Mouse (Mus musculus): ENCODE results near the gene Myct1.
A peak's percentile ranks its signal among the peaks of the same experiment; 100 is the strongest.

Gene Myct1

GRCm38 (mm10) chr10:5593464-5593863 is at the start of gene Myct1:
Myct1 (plus strand) TSS chr10:5593775.
- no peak for DNase-seq (ENCODE audit: low read depth, low spot score)

- no peak for DNase-seq (ENCODE audit: low read depth, low spot score)
Measured at GRCm38 (mm10) chr10:5546428-5546827, 47.1 kb upstream of the Myct1 start.

GRCm38 (mm10) chr10:5547769-5548168 is 45.8 kb upstream of the Myct1 start:
- no peak for DNase-seq (ENCODE audit: low read depth, low spot score)

GRCm38 (mm10) chr10:5548651-5549050 is 44.9 kb upstream of the Myct1 start:
- DNase-seq (ENCODE audit: low read depth, low spot score) = no peak

- peak; percentile 35 for DNase-seq (ENCODE audit: low read depth, low spot score)
Measured at GRCm38 (mm10) chr10:5549871-5550167, 43.8 kb upstream of the Myct1 start.

GRCm38 (mm10) chr10:5550168-5551021 is 43.2 kb upstream of the Myct1 start:
- peak; percentile 97 for DNase-seq (ENCODE audit: low read depth, low spot score)

- DNase-seq (ENCODE audit: low read depth, low spot score) = no peak
Measured at GRCm38 (mm10) chr10:5551382-5551781, 42.2 kb upstream of the Myct1 start, which contains the start of gene Syne1. Syne1 (minus strand) TSS chr10:5551482.

- peak; percentile 49 for DNase-seq (ENCODE audit: low read depth, low spot score)
Measured at GRCm38 (mm10) chr10:5554941-5555340, 38.6 kb upstream of the Myct1 start.

- DNase-seq (ENCODE audit: low read depth, low spot score) = no peak
Measured at GRCm38 (mm10) chr10:5558808-5559207, 34.8 kb upstream of the Myct1 start.

- DNase-seq (ENCODE audit: low read depth, low spot score) = peak; percentile 66
Measured at GRCm38 (mm10) chr10:5560526-5560925, 33.0 kb upstream of the Myct1 start.

- no peak for DNase-seq (ENCODE audit: low read depth, low spot score)
Measured at GRCm38 (mm10) chr10:5561706-5562105, 31.9 kb upstream of the Myct1 start.

- no peak for DNase-seq (ENCODE audit: low read depth, low spot score)
Measured at GRCm38 (mm10) chr10:5568991-5569390, 24.6 kb upstream of the Myct1 start.

GRCm38 (mm10) chr10:5570059-5570458 is 23.5 kb upstream of the Myct1 start:
- DNase-seq (ENCODE audit: low read depth, low spot score) = no peak

- no peak for DNase-seq (ENCODE audit: low read depth, low spot score)
Measured at GRCm38 (mm10) chr10:5571332-5571731, 22.2 kb upstream of the Myct1 start.

GRCm38 (mm10) chr10:5573328-5573727 is 20.2 kb upstream of the Myct1 start:
- DNase-seq (ENCODE audit: low read depth, low spot score) = peak; percentile 51

- DNase-seq (ENCODE audit: low read depth, low spot score) = no peak
Measured at GRCm38 (mm10) chr10:5591061-5591460, 2.5 kb upstream of the Myct1 start.

GRCm38 (mm10) chr10:5591996-5592395 is 1.6 kb upstream of the Myct1 start:
- no peak for DNase-seq (ENCODE audit: low read depth, low spot score)

GRCm38 (mm10) chr10:5594457-5594856 is 882 bp downstream of the Myct1 start:
- no peak for DNase-seq (ENCODE audit: low read depth, low spot score)

- no peak for DNase-seq (ENCODE audit: low read depth, low spot score)
Measured at GRCm38 (mm10) chr10:5596559-5596958, 3.0 kb downstream of the Myct1 start.

- DNase-seq (ENCODE audit: low read depth, low spot score) = peak; percentile 74
Measured at GRCm38 (mm10) chr10:5600123-5600522, 6.5 kb downstream of the Myct1 start.

GRCm38 (mm10) chr10:5603512-5603911 is 9.9 kb downstream of the Myct1 start:
- DNase-seq (ENCODE audit: low read depth, low spot score) = no peak

- DNase-seq (ENCODE audit: low read depth, low spot score) = no peak
Measured at GRCm38 (mm10) chr10:5604371-5604770, 10.8 kb downstream of the Myct1 start.

- no peak for DNase-seq (ENCODE audit: low read depth, low spot score)
Measured at GRCm38 (mm10) chr10:5608874-5609273, 15.3 kb downstream of the Myct1 start.
